Mouse (Mus musculus) testis, adult 2 months (tissue): ENCODE data around the gene Taf3.

Experiments used
- CTCF ChIP-seq: fragments of 200-500 bp; IDR thresholded peaks from 2 replicates; pipeline ENCODE4 v1.5.1; 2012; ENCODE audit warnings: low read depth, mild to moderate bottlenecking, inconsistent platforms, low read length, moderate library complexity; ENCODE audit not compliant: control insufficient read depth, insufficient read depth, insufficient replicate concordance
- POLR2A ChIP-seq: fragments of 200-500 bp; IDR thresholded peaks from 2 replicates; pipeline ENCODE4 v1.6.1; 2012; ENCODE audit warnings: low read depth, mild to moderate bottlenecking, inconsistent platforms, low read length, moderate library complexity; ENCODE audit not compliant: control insufficient read depth

DNA sequence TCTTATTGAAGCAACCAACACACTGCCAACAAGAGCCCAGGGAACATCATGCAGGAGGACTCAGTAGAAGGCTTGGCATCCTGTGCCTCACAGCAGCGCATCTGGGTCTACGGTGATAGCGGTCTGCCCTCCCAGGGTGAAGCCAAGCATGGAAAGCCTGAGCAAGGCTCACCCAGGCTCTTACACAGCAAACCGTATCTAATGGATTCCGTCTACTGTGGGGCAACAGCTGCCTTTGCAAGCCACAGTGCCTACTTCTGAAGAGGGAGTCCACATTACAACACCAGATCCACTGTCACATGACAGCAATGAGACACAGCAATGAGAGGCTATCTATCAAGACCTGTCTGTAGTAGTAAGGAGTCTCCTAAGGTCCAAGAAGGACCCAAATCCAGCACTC lies 52.3 kb downstream of the Taf3 start:
- TF ChIP-seq CTCF: no peak
- TF ChIP-seq POLR2A: no peak
